Mouse (Mus musculus) adrenal gland, postnatal 25 days (tissue): Measurements from ENCODE around the gene 4930402F06Rik. TPM values are rescaled to one million over a fixed set of nuclear protein-coding genes. Genes with fewer than 3 reads are reported as not detected.

Experiments used
- DNase-seq: peaks from one replicate; pipeline ENCODE4 v3.0.0; 2021; ENCODE audit warnings: mixed read lengths
- total RNA-seq: library from RNA; stranded (reverse); gene quantifications from 2 replicates; pipeline ENCODE4 v1.2.3, GENCODE M21; 2021

Gene 4930402F06Rik
- total RNA-seq, 1 experiment from 2014 or later, result not detected

- no peak for DNase-seq
These were observed 58.9 kb downstream of the 4930402F06Rik start for GRCm38 (mm10) chr2:35338036-35338435.

- DNase-seq, result no peak
These were observed 59.6 kb downstream of the 4930402F06Rik start for GRCm38 (mm10) chr2:35337419-35337818.

GRCm38 (mm10) chr2:35336388-35337280 lies 60.3 kb downstream of the 4930402F06Rik start, which contains the start of gene Stom:
Gene Stom (minus strand): TSS chr2:35336976.
- DNase-seq, result peak; percentile 100

GRCm38 (mm10) chr2:35335620-35336019 lies 61.4 kb downstream of the 4930402F06Rik start:
- DNase-seq, result no peak

GRCm38 (mm10) chr2:35333670-35334069 lies 63.3 kb downstream of the 4930402F06Rik start:
- DNase-seq, result no peak

- DNase-seq, result no peak
These were observed 65.8 kb downstream of the 4930402F06Rik start for GRCm38 (mm10) chr2:35331205-35331604.

- no peak for DNase-seq
These were observed 67.9 kb downstream of the 4930402F06Rik start for GRCm38 (mm10) chr2:35329061-35329460.

GRCm38 (mm10) chr2:35328064-35328792 lies 68.7 kb downstream of the 4930402F06Rik start:
- DNase-seq, result no peak

GRCm38 (mm10) chr2:35327583-35327982 lies 69.4 kb downstream of the 4930402F06Rik start:
- DNase-seq, result no peak

GRCm38 (mm10) chr2:35326931-35327330 lies 70.0 kb downstream of the 4930402F06Rik start:
- no peak for DNase-seq

GRCm38 (mm10) chr2:35325930-35326329 lies 71.0 kb downstream of the 4930402F06Rik start:
- DNase-seq, result no peak

Other genes starting within 250 kb of the 4930402F06Rik start
- gene Rab14, start 196.1 kb downstream of the 4930402F06Rik start, total RNA-seq, result 236 and 239 TPM in 2 replicates
- gene Gsn, start 140.8 kb downstream of the 4930402F06Rik start, total RNA-seq, result 181 and 185 TPM in 2 replicates
- 42.9 and 45.4 TPM in 2 replicates for gene Stom, start 60.2 kb downstream of the 4930402F06Rik start, total RNA-seq
- gene 4930568D16Rik, start 29.4 kb downstream of the 4930402F06Rik start, total RNA-seq, result not detected in 2 replicates
- 8.1 and 13.4 TPM in 2 replicates for gene Ggta1, start 66.1 kb upstream of the 4930402F06Rik start, total RNA-seq
- 96.1 and 137 TPM in 2 replicates for gene Dab2ip, start 161.1 kb upstream of the 4930402F06Rik start, total RNA-seq